Mouse (Mus musculus) embryo, embryonic 9.5 days (tissue): ENCODE measurements around the gene Mecom.
"Not testable (repeated sequence)": the region's sequence is repeated elsewhere in the genome, so short reads cannot be mapped to it uniquely, and the experiment has no call there.

Experiments
- DNase-seq: peaks from one replicate; pipeline ENCODE4 v3.0.0-alpha.2; 2017; ENCODE audit errors: extremely low spot score

The Mecom gene

GRCm38 (mm10) chr3:30445247-30445969, 102.4 kb downstream of the Mecom start:
- DNase-seq: no peak

- DNase-seq: no peak
Measured at GRCm38 (mm10) chr3:30441646-30442045, 106.2 kb downstream of the Mecom start.

- DNase-seq: no peak
Measured at GRCm38 (mm10) chr3:30438007-30438406, 109.8 kb downstream of the Mecom start.

GRCm38 (mm10) chr3:30436561-30436960, 111.2 kb downstream of the Mecom start:
- no peak for DNase-seq

- DNase-seq: no peak
Measured at GRCm38 (mm10) chr3:30436131-30436530, 111.7 kb downstream of the Mecom start.

- DNase-seq: no peak
Measured at GRCm38 (mm10) chr3:30428877-30429276, 118.9 kb downstream of the Mecom start.

- DNase-seq: no peak
Measured at GRCm38 (mm10) chr3:30424036-30424435, 123.8 kb downstream of the Mecom start.

- DNase-seq: not testable (repeated sequence)
Measured at GRCm38 (mm10) chr3:30421948-30422347, 125.9 kb downstream of the Mecom start.

- DNase-seq: peak; percentile 24
Measured at GRCm38 (mm10) chr3:30420899-30421298, 126.9 kb downstream of the Mecom start.

- no peak for DNase-seq
Measured at GRCm38 (mm10) chr3:30414173-30414572, 133.6 kb downstream of the Mecom start.

GRCm38 (mm10) chr3:30410778-30411177, 137.0 kb downstream of the Mecom start:
- DNase-seq: no peak

- no peak for DNase-seq
Measured at GRCm38 (mm10) chr3:30404821-30405220, 143.0 kb downstream of the Mecom start.

GRCm38 (mm10) chr3:30398911-30399310, 148.9 kb downstream of the Mecom start:
- no peak for DNase-seq

GRCm38 (mm10) chr3:30394911-30395310, 152.9 kb downstream of the Mecom start:
- no peak for DNase-seq

GRCm38 (mm10) chr3:30392662-30393061, 155.1 kb downstream of the Mecom start:
- no peak for DNase-seq

- no peak for DNase-seq
Measured at GRCm38 (mm10) chr3:30392218-30392617, 155.6 kb downstream of the Mecom start.

GRCm38 (mm10) chr3:30390346-30390745, 157.5 kb downstream of the Mecom start:
- no peak for DNase-seq

GRCm38 (mm10) chr3:30380273-30380672, 167.5 kb downstream of the Mecom start:
- DNase-seq: no peak

- peak; percentile 38 for DNase-seq
Measured at GRCm38 (mm10) chr3:30379301-30379700, 168.5 kb downstream of the Mecom start.

GRCm38 (mm10) chr3:30371472-30371871, 176.3 kb downstream of the Mecom start:
- no peak for DNase-seq

GRCm38 (mm10) chr3:30370860-30371455, 176.8 kb downstream of the Mecom start:
- DNase-seq: peak; percentile 18

GRCm38 (mm10) chr3:30366621-30367020, 181.2 kb downstream of the Mecom start:
- DNase-seq: no peak

- DNase-seq: no peak
Measured at GRCm38 (mm10) chr3:30361190-30361589, 186.6 kb downstream of the Mecom start.
